Mouse (Mus musculus) stomach, postnatal 0 days (tissue): ENCODE results near the gene Hirip3. TPM values are rescaled to one million over a fixed set of nuclear protein-coding genes. Genes with fewer than 3 reads are reported as not detected.

Source experiments
- ATAC-seq: fragments of 200-750 bp; cut with Nextera tagmentation; 2 replicates; pipeline ENCODE4 v1.8.0; 2017; ENCODE audit not compliant: low FRiP score, low TSS enrichment
- DNase-seq: peaks from one replicate; pipeline ENCODE4 v3.0.0-alpha.2; 2016; ENCODE audit warnings: low spot score
- H3K27ac ChIP-seq: fragments of 300-500 bp; sonication (generic); replicated peaks from 2 replicates; pipeline ENCODE4 v1.5.1; 2014; ENCODE audit warnings: mild to moderate bottlenecking, control low read depth
- H3K27me3 ChIP-seq: fragments of 300-500 bp; sonication (generic); 2 replicates; pipeline ENCODE4 v1.6.1; 2014; ENCODE audit warnings: low read length; ENCODE audit not compliant: control insufficient read depth, insufficient read depth
- H3K36me3 ChIP-seq: fragments of 300-500 bp; sonication (generic); 2 replicates; pipeline ENCODE4 v1.6.1; 2014; ENCODE audit warnings: low read length, mixed read lengths; ENCODE audit not compliant: control insufficient read depth, insufficient read depth
- H3K4me1 ChIP-seq: fragments of 300-500 bp; sonication (generic); replicated peaks from 2 replicates; pipeline ENCODE4 v1.6.1; 2014; ENCODE audit warnings: antibody characterized with exemption; ENCODE audit not compliant: control insufficient read depth, insufficient read depth
- H3K4me2 ChIP-seq: fragments of 300-500 bp; sonication (generic); replicated peaks from 2 replicates; pipeline ENCODE4 v1.6.1; 2014; ENCODE audit warnings: low read depth, mild to moderate bottlenecking, control low read depth, moderate library complexity
- H3K4me3 ChIP-seq: fragments of 300-500 bp; sonication (generic); 2 replicates; pipeline ENCODE4 v1.5.1; 2014; ENCODE audit warnings: low read depth, low read length, control low read depth
- H3K9ac ChIP-seq: fragments of 300-500 bp; sonication (generic); 2 replicates; pipeline ENCODE4 v1.6.1; 2014; ENCODE audit warnings: mild to moderate bottlenecking, low read length, control low read depth, mixed read lengths
- H3K9me3 ChIP-seq: fragments of 300-500 bp; sonication (generic); 2 replicates; pipeline ENCODE4 v1.6.1; 2016; ENCODE audit warnings: low read length; ENCODE audit not compliant: control insufficient read depth
- CTCF ChIP-seq: IDR thresholded peaks from 2 replicates; pipeline ENCODE4 v1.5.1; 2016; ENCODE audit warnings: antibody characterized with exemption, low read depth, mild to moderate bottlenecking, moderate library complexity
- EP300 ChIP-seq: optimal IDR thresholded peaks from 2 replicates; pipeline ENCODE3; 2016; ENCODE audit warnings: antibody characterized with exemption
- WGBS: fragments of 180-500 bp; shearing (Covaris S2); extraction: QIAGEN DNeasy Blood & Tissue Kit; methylation state at CpG from one replicate; pipeline ENCODE4 v1.1.7; 2014; 5-methylcytosine and 5-hydroxymethylcytosine counted together
- polyA plus RNA-seq: library from polyadenylated mRNA; unstranded; fragments of >200 nt; fragmentation: Nextera tagmentation; extraction: Ambion mirVana; gene quantifications from 2 replicates; pipeline ENCODE4 v1.2.1, GENCODE M21; 2015

Gene Hirip3
- polyA plus RNA-seq, 1 experiment from 2014 or later, result 7.6 TPM

DNA sequence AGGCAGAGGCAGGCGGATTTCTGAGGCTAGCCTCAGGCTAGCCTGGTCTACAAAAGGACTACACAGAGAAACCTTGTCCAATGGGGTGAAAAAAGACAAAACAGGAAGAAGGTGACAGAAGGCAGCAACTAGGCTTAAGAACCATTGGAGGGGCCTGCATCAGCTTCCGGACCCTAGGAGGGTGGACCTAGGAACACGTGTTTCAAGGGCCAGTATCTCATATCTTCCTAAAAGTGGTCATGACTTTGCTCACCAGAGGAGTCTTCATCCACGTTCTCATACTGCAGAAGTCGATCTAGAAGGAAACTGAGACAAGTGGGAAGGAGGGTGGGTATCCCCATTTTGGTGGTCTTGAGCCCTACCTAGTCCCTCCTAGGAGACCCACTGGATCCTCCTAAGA lies 785 bp upstream of the Hirip3 start:
- Histone ChIP-seq H3K27ac (no peak overlapping the region), H3K27me3 (no peaks in the 10 kb centered on the region), H3K4me3 (peak overlapping the region; percentile 67), H3K9ac (peak overlapping the region; percentile 65), H3K36me3 (no peaks in the 10 kb centered on the region; the same call in 1 of the 2 replicates), H3K4me1 (peaks cover 5% of the 10 kb centered on the region; the same call in 1 of the 2 replicates), H3K4me2 (peak overlapping the region; percentile 55), H3K9me3 (no peaks in the 10 kb centered on the region)
- DNase-seq, result no peak
- no peak for TF ChIP-seq EP300
- no peak for TF ChIP-seq CTCF
- 56% methylated on average over 5 of the region's 5 CpGs for WGBS
- no peak for ATAC-seq

DNA sequence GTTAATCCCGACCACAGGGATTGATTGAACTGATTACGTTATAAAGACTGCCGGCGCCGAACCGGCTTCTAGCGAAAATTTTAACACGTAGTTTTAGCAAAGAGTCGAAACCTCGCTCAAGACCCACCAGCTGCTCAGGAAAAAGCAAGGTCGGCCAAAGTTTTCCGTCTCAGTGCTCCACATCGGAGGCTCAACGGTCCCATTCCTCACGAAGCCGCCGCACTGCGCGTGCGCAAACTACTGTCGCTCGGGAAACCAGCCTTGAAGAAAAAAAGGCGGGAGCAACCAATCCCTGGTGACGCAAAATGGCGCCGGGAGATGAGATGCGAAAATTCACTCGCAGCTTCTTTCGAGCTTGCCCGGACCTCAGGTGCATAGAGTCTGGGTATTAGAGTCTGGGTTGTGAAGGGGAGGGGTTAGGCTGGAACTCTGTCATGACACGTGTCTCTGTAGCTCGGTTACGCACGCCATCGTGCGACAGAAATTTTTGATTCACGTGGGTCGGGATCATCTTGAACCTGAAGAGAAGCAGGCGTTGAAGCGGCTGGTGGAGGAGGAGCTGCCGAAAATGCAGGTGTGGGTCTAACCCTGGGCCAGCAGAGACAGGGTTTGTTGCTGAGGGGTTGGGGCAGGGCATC lies 494 bp downstream of the Hirip3 start, which contains the start of gene Ino80e:
Gene Ino80e (minus strand): TSS at position 231 of the 638 bp plus-strand sequence.
- peaks cover 10% of the 10 kb centered on the region for H3K36me3 ChIP-seq
- no peaks in the 10 kb centered on the region for H3K27me3 ChIP-seq
- H3K4me2 ChIP-seq, result peak within 1 kb of the TSS; percentile 55
- ATAC-seq (peak; percentile 74), DNase-seq (peak; percentile 94)
- peak within 1 kb of the TSS; percentile 65 for H3K9ac ChIP-seq
- TF ChIP-seq EP300, result no peak
- TF ChIP-seq CTCF, result peak; percentile 30; the same call in 1 of the 2 replicates
- H3K27ac ChIP-seq, result peak within 1 kb of the TSS; percentile 35
- H3K9me3 ChIP-seq, result no peaks in the 10 kb centered on the region
- peak within 1 kb of the TSS; percentile 67 for H3K4me3 ChIP-seq
- under 1% methylated on average over 41 of the region's 41 CpGs for WGBS
- H3K4me1 ChIP-seq, result peaks cover 5% of the 10 kb centered on the region; the same call in 1 of the 2 replicates

DNA sequence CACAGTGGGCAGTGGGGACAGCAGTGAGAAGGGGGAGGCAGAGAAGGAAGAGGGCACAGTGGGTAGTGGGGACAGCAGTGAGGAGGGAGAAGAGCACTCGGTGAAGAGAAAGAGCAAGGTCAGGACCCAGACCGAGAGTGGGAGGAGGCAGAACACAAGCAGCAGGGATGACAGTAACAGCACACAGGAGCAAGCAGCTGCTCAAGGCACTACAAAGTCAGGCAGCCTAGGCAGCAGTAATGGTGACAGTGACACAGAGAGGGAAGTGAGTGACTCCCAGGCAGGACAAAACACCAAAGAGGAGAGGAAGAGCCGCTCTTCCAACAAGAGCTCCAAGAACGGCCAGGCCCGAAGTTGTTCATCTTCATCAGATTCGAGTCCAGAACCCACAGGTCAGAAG lies 2.0 kb downstream of the Hirip3 start:
- Histone ChIP-seq H3K27ac (no peak overlapping the region), H3K4me2 (peak overlapping the region; percentile 55; the same call in 1 of the 2 replicates), H3K9me3 (no peaks in the 10 kb centered on the region), H3K9ac (no peak overlapping the region), H3K27me3 (no peaks in the 10 kb centered on the region), H3K36me3 (peaks cover 14% of the 10 kb centered on the region), H3K4me1 (peaks cover 5% of the 10 kb centered on the region; the same call in 1 of the 2 replicates), H3K4me3 (no peak overlapping the region)
- no peak for TF ChIP-seq EP300
- TF ChIP-seq CTCF, result no peak
- no peak for DNase-seq
- ATAC-seq, result no peak
- 55% methylated on average over 6 of the region's 6 CpGs for WGBS

DNA sequence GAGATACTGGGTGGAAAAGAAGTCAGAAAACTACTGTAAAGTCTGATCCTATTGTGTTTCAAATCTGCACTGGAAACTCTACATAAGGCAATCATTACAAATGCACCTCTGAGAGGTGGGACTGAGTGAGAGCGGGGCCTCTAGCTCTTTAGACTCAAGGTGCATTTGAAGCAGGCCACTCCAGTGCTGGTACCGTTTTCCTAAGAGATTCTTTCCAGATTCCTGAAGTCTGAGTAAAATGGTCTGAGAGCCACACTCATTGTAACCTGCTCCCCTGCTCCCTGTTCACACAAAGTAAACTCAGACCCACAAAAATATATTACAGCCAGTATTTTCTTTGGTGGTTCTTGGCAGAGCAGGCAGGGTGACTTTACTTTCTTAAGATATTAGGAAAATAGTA lies 5.8 kb downstream of the Hirip3 start:
- Histone ChIP-seq H3K4me1 (peaks cover 5% of the 10 kb centered on the region; the same call in 1 of the 2 replicates), H3K4me2 (no peak overlapping the region), H3K27me3 (no peaks in the 10 kb centered on the region), H3K9ac (no peak overlapping the region), H3K36me3 (peaks cover 41% of the 10 kb centered on the region), H3K4me3 (no peak overlapping the region), H3K27ac (no peak overlapping the region), H3K9me3 (no peaks in the 10 kb centered on the region)
- WGBS, result 88% methylated on average over 2 of the region's 2 CpGs
- DNase-seq (no peak), ATAC-seq (no peak)
- no peak for TF ChIP-seq CTCF
- no peak for TF ChIP-seq EP300

DNA sequence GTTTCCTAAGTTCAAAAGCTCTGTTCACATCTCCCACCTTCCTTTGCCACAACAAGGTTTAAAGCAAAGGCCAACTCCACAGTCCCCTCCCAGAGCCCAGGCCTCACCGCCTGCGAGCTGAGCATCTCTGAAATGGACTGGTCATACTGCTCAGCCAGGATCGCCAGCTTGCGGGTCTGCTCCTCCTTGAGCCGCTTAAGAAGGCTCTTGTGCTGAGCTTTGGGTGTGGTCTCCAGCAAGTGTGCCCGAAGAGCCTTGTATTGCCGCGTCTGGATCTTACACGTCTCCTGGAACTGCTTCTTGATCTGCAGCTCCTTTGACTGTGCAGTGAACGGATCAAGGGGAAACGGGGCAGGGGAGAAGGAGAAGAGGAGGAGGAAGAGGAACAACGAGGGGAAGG lies 6.2 kb downstream of the Hirip3 start:
- H3K9ac ChIP-seq, result no peak overlapping the region
- no peaks in the 10 kb centered on the region for H3K9me3 ChIP-seq
- H3K27me3 ChIP-seq, result no peaks in the 10 kb centered on the region
- ATAC-seq, result no peak
- no peak overlapping the region for H3K27ac ChIP-seq
- H3K4me2 ChIP-seq, result no peak overlapping the region
- TF ChIP-seq CTCF (no peak), EP300 (no peak)
- DNase-seq, result no peak
- 75% methylated on average over 12 of the region's 12 CpGs for WGBS
- peaks cover 45% of the 10 kb centered on the region for H3K36me3 ChIP-seq
- peaks cover 4% of the 10 kb centered on the region; the same call in 1 of the 2 replicates for H3K4me1 ChIP-seq
- no peak overlapping the region for H3K4me3 ChIP-seq
